Mouse (Mus musculus): ENCODE measurements at regions not wholly inside any gene's neighbourhood (a gene's known extent, or its start where the extent isn't known, plus 50 kb on each side); places are given as distances from the start of the nearest gene placed in this dataset.

DNA sequence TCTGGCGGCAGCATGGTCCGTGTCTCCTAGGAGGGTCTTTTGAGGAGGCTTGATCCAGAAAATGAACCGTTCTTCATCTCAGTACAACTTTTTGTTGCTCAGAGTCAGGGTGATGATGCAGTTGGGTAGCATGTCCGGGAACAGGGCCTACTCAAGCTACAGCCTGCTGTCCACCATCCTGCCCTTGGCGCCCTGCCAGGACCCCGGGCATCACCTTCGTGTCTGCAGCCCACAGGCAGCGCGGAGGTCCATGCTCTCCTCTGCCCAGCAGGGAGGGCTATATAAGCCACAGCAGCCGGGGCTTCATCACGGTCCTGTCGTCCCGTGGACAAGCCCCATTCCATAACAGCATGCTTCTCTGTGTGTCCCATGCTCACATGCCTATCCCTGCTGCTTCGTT is 107.1 kb upstream of the Klf3 start:
- no peak for TF ChIP-seq CTCF (IDR thresholded peaks at IDR 0.05; ENCODE audit: extremely low read depth, insufficient read depth, low read length)
- no peak for TF ChIP-seq POLR2A (IDR thresholded peaks at IDR 0.05; ENCODE audit: extremely low read depth, insufficient read depth, low read length)
